Mouse (Mus musculus): ENCODE measurements around the gene D630003M21Rik. TPM values are rescaled to one million over a fixed set of nuclear protein-coding genes. Genes with fewer than 3 reads are reported as not detected.

Gene D630003M21Rik
- polyA plus RNA-seq, 1 experiment = not detected

DNA sequence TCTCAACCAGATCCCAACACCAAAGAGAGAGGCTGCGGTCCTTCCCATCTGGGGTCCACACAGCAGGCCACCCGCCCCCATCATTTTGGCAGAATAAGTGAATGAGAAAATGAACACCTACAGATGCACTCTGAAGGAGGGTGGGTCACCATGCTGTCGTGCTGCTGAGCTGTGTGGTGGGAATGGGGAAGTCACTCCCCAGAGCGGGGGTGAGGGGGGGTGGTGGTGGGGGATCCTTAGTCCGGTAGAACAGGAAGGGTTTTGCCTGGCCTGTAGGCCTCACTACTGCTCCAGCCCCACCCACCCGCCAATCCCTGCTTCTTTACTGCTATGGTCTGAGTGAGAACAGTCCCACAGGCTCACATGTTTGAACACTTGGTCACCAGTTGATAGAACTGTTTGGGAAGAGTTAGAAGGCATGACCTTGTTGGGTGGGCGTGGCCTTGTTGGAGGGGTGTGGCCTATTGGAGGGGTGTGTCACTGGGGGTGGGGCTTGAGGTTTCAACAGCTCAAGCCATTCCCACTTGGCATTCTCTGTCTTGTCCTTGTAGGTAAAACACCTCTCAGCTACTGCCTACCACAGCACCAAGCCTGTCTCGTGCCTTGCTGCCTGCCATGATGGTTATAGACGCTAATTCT lies 7.5 kb downstream of the D630003M21Rik start:
- Histone ChIP-seq H3K4me1 (ENCODE audit: control insufficient read depth, insufficient read depth, low read length) (no peaks in the 10 kb centered on the region), H3K4me3 (ENCODE audit: insufficient read depth, low read length) (no peak overlapping the region), H3K27ac (ENCODE audit: insufficient read depth, low read depth, low read length) (no peak overlapping the region)
- TF ChIP-seq CTCF (IDR thresholded peaks at IDR 0.05; ENCODE audit: low read depth, low read length) = no peak
- TF ChIP-seq POLR2A (IDR thresholded peaks at IDR 0.05; ENCODE audit: borderline replicate concordance, low read depth, low read length) = no peak

GRCm38 (mm10) chr2:158219562-158219961 lies 9.5 kb downstream of the D630003M21Rik start:
- Histone ChIP-seq H3K4me3 (ENCODE audit: insufficient read depth, low read length) (no peak overlapping the region), H3K4me1 (ENCODE audit: control insufficient read depth, insufficient read depth, low read length) (no peaks in the 10 kb centered on the region), H3K27ac (ENCODE audit: insufficient read depth, low read depth, low read length) (no peak overlapping the region)
- TF ChIP-seq CTCF (IDR thresholded peaks at IDR 0.05; ENCODE audit: low read depth, low read length) (no peak), POLR2A (IDR thresholded peaks at IDR 0.05; ENCODE audit: borderline replicate concordance, low read depth, low read length) (no peak)

DNA sequence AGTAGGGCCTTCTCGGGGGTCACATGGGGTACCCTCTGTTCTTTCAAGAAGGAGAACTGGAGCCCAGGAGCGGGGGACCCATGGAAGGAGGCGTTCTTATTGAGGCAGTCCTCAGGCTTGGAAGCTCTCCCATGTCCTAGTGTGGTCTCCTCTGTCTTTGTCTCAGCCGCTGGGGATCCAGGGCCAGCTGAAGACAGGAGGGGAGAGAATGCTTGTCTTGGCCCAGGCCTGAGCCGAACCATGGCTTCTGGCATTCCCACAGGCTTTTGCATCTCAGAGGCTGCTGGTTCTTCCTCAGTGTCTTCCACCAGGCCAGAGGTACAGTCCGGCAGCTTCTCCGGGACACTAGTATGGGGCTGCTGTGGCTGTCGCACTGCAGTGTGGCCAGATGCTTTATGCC lies 12.5 kb downstream of the D630003M21Rik start:
- no peak overlapping the region for H3K4me3 ChIP-seq (ENCODE audit: insufficient read depth, low read length)
- no peak overlapping the region for H3K27ac ChIP-seq (ENCODE audit: insufficient read depth, low read depth, low read length)
- no peaks in the 10 kb centered on the region for H3K4me1 ChIP-seq (ENCODE audit: control insufficient read depth, insufficient read depth, low read length)
- TF ChIP-seq POLR2A (IDR thresholded peaks at IDR 0.05; ENCODE audit: borderline replicate concordance, low read depth, low read length) = no peak
- TF ChIP-seq CTCF (IDR thresholded peaks at IDR 0.05; ENCODE audit: low read depth, low read length) = no peak

GRCm38 (mm10) chr2:158215283-158216117 lies 13.5 kb downstream of the D630003M21Rik start:
- Histone ChIP-seq H3K4me1 (ENCODE audit: control insufficient read depth, insufficient read depth, low read length) (no peaks in the 10 kb centered on the region), H3K27ac (ENCODE audit: insufficient read depth, low read depth, low read length) (no peak overlapping the region), H3K4me3 (ENCODE audit: insufficient read depth, low read length) (no peak overlapping the region)
- TF ChIP-seq POLR2A (IDR thresholded peaks at IDR 0.05; ENCODE audit: borderline replicate concordance, low read depth, low read length) (no peak), CTCF (IDR thresholded peaks at IDR 0.05; ENCODE audit: low read depth, low read length) (no peak)

- Histone ChIP-seq H3K4me1 (ENCODE audit: control insufficient read depth, insufficient read depth, low read length) (no peaks in the 10 kb centered on the region), H3K27ac (ENCODE audit: insufficient read depth, low read depth, low read length) (no peak overlapping the region), H3K4me3 (ENCODE audit: insufficient read depth, low read length) (no peak overlapping the region)
- TF ChIP-seq CTCF (IDR thresholded peaks at IDR 0.05; ENCODE audit: low read depth, low read length) (peak; percentile 50; the same call in 1 of the 2 replicates), POLR2A (IDR thresholded peaks at IDR 0.05; ENCODE audit: borderline replicate concordance, low read depth, low read length) (no peak)
These were observed 17.1 kb downstream of the D630003M21Rik start for GRCm38 (mm10) chr2:158211764-158212471.

GRCm38 (mm10) chr2:158210958-158211357 lies 18.1 kb downstream of the D630003M21Rik start:
- TF ChIP-seq POLR2A (IDR thresholded peaks at IDR 0.05; ENCODE audit: borderline replicate concordance, low read depth, low read length) = no peak
- TF ChIP-seq CTCF (IDR thresholded peaks at IDR 0.05; ENCODE audit: low read depth, low read length) = no peak
- H3K4me1 ChIP-seq (ENCODE audit: control insufficient read depth, insufficient read depth, low read length) = no peaks in the 10 kb centered on the region
- no peak overlapping the region for H3K27ac ChIP-seq (ENCODE audit: insufficient read depth, low read depth, low read length)
- H3K4me3 ChIP-seq (ENCODE audit: insufficient read depth, low read length) = no peak overlapping the region

- no peaks in the 10 kb centered on the region for H3K4me1 ChIP-seq (ENCODE audit: control insufficient read depth, insufficient read depth, low read length)
- H3K27ac ChIP-seq (ENCODE audit: insufficient read depth, low read depth, low read length) = no peak overlapping the region
- no peak overlapping the region for H3K4me3 ChIP-seq (ENCODE audit: insufficient read depth, low read length)
- TF ChIP-seq POLR2A (IDR thresholded peaks at IDR 0.05; ENCODE audit: borderline replicate concordance, low read depth, low read length) (no peak), CTCF (IDR thresholded peaks at IDR 0.05; ENCODE audit: low read depth, low read length) (no peak)
These were observed 18.5 kb downstream of the D630003M21Rik start for GRCm38 (mm10) chr2:158210503-158210902.

DNA sequence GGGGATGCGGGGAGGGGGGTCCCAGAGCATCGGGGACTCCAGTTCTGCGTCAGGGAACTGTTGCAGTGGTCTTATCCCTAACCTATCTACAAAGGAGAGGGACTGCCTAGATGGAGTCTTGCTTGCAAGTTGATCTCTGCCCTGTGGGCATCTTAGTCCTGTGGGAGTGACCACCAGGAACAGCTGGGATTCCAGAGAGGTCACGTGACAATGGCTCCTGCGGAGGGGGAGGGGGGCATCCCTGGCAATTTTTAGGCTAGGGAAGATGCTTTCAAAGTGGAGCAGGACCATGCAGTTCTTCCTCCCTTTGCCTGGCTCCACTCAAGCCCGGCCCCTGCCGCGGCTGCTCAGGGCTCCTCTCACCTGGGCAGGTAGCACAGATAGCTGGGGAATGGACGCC lies 19.2 kb downstream of the D630003M21Rik start:
- H3K4me3 ChIP-seq (ENCODE audit: insufficient read depth, low read length) = no peak overlapping the region
- TF ChIP-seq POLR2A (IDR thresholded peaks at IDR 0.05; ENCODE audit: borderline replicate concordance, low read depth, low read length) = no peak
- no peak for TF ChIP-seq CTCF (IDR thresholded peaks at IDR 0.05; ENCODE audit: low read depth, low read length)
- no peaks in the 10 kb centered on the region for H3K4me1 ChIP-seq (ENCODE audit: control insufficient read depth, insufficient read depth, low read length)
- H3K27ac ChIP-seq (ENCODE audit: insufficient read depth, low read depth, low read length) = no peak overlapping the region

GRCm38 (mm10) chr2:158207848-158208247 lies 21.2 kb downstream of the D630003M21Rik start:
- Histone ChIP-seq H3K4me3 (ENCODE audit: insufficient read depth, low read length) (no peak overlapping the region), H3K4me1 (ENCODE audit: control insufficient read depth, insufficient read depth, low read length) (no peaks in the 10 kb centered on the region), H3K27ac (ENCODE audit: insufficient read depth, low read depth, low read length) (no peak overlapping the region)
- TF ChIP-seq CTCF (IDR thresholded peaks at IDR 0.05; ENCODE audit: low read depth, low read length) = peak; percentile 61
- TF ChIP-seq POLR2A (IDR thresholded peaks at IDR 0.05; ENCODE audit: borderline replicate concordance, low read depth, low read length) = no peak

Measured in bone marrow macrophage, adult 2 months (primary cell).